Mouse (Mus musculus) adipocyte (in vitro differentiated cells): Measurements from ENCODE around the gene Slc25a17.

Experiments used
- DNase-seq: peaks from one replicate; pipeline ENCODE4 v3.0.0-alpha.2; 2016; ENCODE audit warnings: low spot score

Gene Slc25a17

DNA sequence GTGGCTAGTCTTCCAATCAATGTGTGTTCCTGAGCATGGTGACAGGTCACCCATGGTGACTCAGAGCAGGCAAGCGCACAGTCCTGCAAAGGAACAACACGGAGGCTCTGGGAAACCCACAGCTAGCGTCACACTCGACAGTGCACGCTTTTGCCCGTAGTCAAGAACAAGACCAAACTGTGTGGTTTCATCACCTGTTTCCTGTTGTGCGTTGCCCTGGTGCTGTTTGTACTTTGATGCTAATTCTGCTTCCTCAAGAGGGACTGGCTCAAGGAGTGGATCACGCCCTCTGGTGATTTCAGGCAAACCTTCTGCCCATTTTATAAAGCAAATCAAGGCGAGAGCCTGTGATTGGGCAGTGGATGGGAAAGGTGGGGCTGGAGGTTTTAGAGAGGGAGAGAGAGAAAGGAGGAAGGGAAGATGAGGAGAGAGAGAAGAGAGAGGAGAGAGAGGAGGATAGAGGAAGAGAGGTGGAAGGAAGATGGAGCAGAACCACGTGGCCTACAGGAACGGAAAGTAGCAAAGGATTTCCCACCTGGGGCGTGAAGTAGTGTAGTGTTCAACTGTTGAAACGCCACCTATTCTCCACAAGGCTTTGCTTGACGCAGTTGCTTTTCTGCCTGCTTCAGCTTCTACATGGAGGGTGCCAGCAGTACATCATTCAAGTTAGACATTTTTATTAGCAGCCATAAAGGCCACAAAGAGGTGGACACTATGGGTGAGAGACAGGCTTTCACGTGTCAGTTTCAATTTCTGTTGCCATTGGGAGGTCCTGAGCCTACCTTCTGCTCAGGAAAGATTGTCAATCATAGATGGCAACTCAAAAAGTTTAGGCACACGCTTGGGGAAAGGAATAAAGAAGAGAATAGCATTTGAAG, 59.2 kb downstream of the Slc25a17 start:
- no peak for DNase-seq

GRCm38 (mm10) chr15:81300520-81301069, 60.0 kb downstream of the Slc25a17 start:
- no peak for DNase-seq

DNA sequence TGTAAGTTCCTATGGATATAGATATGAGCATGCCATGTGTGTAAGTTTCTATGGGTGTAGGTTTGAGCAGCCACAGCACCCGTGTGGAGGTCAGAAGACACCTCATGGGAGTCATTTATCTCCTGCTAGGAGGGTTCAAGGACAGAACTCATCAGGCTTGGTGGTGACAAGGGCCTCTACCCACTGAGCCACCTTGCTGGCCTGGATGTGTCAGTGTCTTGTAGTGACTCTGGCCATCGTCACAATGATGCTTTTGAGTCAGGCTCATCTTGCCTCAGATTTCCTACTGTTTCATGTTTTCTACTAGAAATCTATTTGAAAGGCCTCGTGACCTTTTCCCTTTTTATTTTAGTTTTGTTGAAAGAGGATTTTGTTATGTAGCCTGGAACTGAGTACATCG, 61.1 kb downstream of the Slc25a17 start:
- DNase-seq: no peak

DNA sequence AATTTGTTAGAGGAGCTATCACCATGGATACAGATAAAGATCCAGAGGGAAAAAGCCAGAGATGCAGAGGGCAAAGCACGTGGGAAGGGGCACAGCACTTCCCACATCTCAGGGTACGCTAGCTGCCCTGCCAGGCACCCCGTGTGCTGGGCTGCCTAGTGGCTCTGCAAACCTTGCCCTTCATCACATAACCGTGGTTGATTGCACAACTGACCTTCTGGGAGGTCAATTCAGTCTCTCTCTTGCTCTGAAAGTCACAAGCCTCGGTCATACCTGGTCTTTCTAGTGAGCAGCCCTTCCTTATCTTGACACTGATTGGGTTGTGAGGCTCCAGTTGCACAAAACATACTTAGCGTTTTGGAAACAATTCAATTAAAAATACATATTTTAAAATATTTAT, 62.4 kb downstream of the Slc25a17 start:
- DNase-seq: no peak

DNA sequence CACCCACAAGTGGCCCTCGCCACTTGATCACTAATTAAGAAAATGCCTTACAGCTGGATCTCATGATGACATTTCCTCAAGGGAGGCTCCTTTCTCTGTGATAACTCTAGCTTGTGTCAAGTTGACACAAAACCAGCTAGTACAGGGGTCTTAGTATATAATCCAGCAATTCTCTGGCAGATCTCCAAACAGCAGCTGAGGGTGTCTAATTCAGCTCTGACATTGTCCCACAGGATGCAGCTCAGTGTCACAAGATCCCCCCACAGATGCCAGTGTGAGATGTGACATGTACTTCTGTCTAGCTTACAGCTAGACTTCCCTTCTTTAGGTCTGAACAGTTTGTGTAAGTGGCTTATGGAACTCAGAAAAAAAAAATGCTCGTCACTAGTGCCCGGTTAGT, 63.1 kb downstream of the Slc25a17 start:
- DNase-seq: no peak

GRCm38 (mm10) chr15:81294897-81295296, 65.7 kb downstream of the Slc25a17 start:
- DNase-seq: no peak

DNA sequence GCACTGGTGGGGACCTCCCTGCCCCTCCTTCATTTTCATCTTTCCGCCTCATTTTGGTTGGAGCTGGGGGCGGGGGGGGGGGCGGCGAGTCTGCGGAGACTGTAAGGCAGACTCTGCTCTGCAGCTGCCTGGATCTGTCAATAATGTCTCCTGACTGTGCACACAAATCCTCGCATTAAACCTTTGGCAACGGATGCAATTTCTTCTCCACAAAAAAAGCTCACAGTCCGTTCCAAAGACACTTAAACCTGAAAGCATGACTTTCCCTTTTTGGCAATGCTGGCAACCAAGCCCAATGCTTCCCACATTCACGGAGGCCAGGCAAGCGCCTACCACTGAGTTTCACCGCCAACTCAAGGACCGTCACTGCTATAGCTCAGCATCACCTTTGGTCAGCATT, 66.2 kb downstream of the Slc25a17 start:
- DNase-seq: no peak

DNA sequence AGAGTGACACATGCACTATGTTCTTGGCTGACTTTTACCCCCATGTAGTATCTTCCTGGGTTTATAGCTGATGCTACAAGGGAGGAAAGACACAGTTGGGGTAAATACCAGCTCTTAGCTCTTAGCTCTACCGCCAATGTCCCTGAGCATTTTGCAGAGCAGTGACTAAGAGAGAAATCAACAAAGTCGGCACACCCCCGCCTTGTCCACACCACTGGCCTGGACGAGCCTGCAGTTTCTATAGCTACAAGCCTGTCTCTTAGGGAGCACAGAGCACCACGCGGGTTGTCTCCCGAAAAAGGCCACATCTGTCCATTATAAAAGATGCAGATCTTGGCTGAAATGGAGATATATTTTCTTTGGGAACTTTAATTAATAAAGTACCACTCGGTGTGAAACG, 69.9 kb downstream of the Slc25a17 start:
- no peak for DNase-seq

DNA sequence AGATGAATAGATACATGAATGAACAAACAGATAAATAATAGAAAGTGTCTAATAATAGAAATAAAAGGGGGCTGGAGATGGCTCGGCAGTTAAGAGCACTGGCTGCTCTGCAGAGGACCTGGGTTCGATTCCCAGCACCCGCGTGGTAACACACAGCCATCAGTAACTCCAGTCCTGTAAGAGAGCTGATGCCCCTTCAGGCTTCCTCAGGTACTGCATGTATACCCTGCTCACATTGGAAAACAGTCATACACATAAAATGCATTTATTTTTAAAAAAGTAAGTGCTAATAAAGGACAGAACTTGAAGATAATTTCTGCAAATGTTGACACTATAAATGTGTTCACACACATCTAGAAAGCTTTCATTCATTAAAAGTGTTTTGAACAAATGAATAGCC, 70.4 kb downstream of the Slc25a17 start:
- DNase-seq: no peak

GRCm38 (mm10) chr15:81284121-81284734, 76.4 kb downstream of the Slc25a17 start:
- no peak for DNase-seq

GRCm38 (mm10) chr15:81278699-81279098, 81.9 kb downstream of the Slc25a17 start:
- DNase-seq: no peak

DNA sequence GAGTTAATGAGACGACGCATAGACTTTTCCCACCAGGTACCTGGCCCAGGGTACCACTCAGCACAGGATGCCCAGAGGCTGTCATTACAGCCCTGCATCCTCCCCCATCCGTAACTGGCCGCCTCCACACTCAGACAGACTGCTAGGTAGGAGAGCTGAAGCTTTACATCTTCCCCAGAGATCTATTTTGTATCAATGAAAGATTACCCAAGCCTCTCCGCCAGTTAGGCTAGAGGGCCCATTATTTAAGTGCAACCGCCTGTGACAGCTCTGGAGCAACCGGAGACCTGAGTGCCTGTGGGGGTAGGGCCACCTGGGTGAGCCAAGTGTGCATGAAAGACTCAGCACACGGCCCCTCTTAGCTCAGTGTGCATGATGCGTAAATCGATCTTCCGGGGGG, 82.7 kb downstream of the Slc25a17 start:
- DNase-seq: no peak

- DNase-seq: no peak
Observed at GRCm38 (mm10) chr15:81273361-81273760, 87.3 kb downstream of the Slc25a17 start.

DNA sequence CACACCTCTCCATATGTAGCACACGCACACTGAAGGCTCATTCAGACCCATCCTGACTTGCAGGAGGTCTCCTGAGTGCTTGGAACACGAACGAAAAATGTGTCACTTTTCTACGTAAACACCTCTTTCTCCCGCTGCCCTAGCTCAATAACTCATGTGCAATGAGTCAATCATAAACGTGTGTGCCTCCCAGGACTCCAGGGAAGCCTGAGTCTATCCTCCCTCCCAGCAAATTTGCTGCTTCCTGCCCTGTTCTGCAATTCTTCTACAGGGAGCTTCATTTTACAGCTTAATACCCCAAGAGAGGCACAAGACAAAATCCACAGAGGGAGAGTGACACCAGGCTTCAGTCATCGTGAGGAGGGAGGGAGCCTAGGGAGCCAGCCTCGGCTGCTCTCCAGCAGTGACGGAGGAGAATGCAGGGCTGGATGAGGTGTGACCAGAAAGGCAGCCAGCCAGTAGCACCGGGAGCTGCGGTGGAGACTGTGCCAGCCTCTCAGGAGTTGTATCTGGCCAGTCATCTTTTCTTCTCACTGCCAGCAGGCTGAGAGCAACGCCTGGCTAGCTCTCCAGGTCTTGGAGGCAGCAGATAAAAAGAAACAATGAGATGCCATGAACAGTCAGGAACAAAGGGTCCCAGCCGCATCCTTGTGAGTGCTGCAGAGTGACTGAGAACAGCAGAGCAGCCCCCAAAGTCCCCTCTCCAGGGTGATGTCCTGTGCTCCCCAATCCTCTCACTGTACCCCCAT, 88.1 kb downstream of the Slc25a17 start:
- DNase-seq: peak; percentile 41
